In genomic region chr2:20936609-20937221, GRCm38 (mm10) we compare ENCODE assay signal across 14 mouse cellular contexts. TPM values are rescaled to one million over a fixed set of nuclear protein-coding genes. Genes with fewer than 3 reads are reported as not detected.
DNase-seq lines count a peak whose midpoint lies in the region; ATAC-seq lines count a peak whose summit lies in the region.
"Had no signal": no experiment of that assay in that cellular context is flagged by ENCODE, and none has a peak within 500 bp of the region (broad histone marks: within the 10 kb centered on the region; RNA-seq: fewer than 3 reads in every experiment).

No protein-coding gene starts in this region.

- no peak for DNase-seq in heart, postnatal 14 days
- DNase-seq in lung, postnatal 4 days: no peak
- DNase-seq in limb, embryonic 10.5 days (ENCODE audit: low spot score): no peak
- DNase-seq in cerebellum, postnatal 25 days: no peak
- no peak for DNase-seq in ovary, postnatal 10 days (ENCODE audit: low spot score)
- DNase-seq: adrenal gland, postnatal 10 days; thymus, postnatal 25 days had no signal

- intact Hi-C loops in heart, postnatal 14 days (cut with DNase I): no loop called here

- no peak for ATAC-seq in heart, embryonic 15.5 days (replicated peaks; ENCODE audit: insufficient number of reproducible peaks, insufficient read depth, low FRiP score, low read depth)
- peak; percentile 36; the same call in 1 of the 2 replicates for ATAC-seq in lung, embryonic 15.5 days (ENCODE audit: borderline replicate concordance, extremely low read depth, low FRiP score, low TSS enrichment)
- ATAC-seq: CD4-positive, CD25-positive, alpha-beta regulatory T cell, adult 4 months; midbrain, embryonic 16.5 days had no signal

- no peaks in the 10 kb centered on the region for H3K9me3 ChIP-seq in heart, embryonic 15.5 days (replicated peaks)
- no peaks in the 10 kb centered on the region for H3K9me3 ChIP-seq in lung, embryonic 15.5 days
- no peaks in the 10 kb centered on the region for H3K9me3 ChIP-seq in limb, embryonic 10.5 days (replicated peaks)
- H3K9me3 ChIP-seq: neural tube, embryonic 13.5 days had no signal

- peak overlapping the region; percentile 85 for H3K27ac ChIP-seq in heart, embryonic 15.5 days
- H3K27ac ChIP-seq in lung, embryonic 15.5 days: peak overlapping the region; percentile 45; the same call in 1 of the 2 replicates
- H3K27ac ChIP-seq in limb, embryonic 10.5 days: peak overlapping the region; percentile 42; the same call in 1 of the 2 replicates
- H3K27ac ChIP-seq: macrophage; neural tube, embryonic 13.5 days had no signal

- no peaks in the 10 kb centered on the region for H3K36me3 ChIP-seq in heart, embryonic 15.5 days
- H3K36me3 ChIP-seq in lung, embryonic 15.5 days: no peaks in the 10 kb centered on the region
- H3K36me3 ChIP-seq in limb, embryonic 10.5 days: no peaks in the 10 kb centered on the region
- H3K36me3 ChIP-seq: neural tube, embryonic 13.5 days had no signal

- H3K4me3 ChIP-seq in heart, embryonic 15.5 days: no peak overlapping the region
- no peak overlapping the region for H3K4me3 ChIP-seq in lung, embryonic 15.5 days
- no peak overlapping the region for H3K4me3 ChIP-seq in limb, embryonic 10.5 days
- H3K4me3 ChIP-seq: erythroblast, embryonic 14.5 days; neural tube, embryonic 13.5 days had no signal

- 0 out of 2 replicates have a peak overlapping the region, but pooled peaks have one; percentile 20 for H3K4me2 ChIP-seq in heart, embryonic 15.5 days
- no peak overlapping the region for H3K4me2 ChIP-seq in lung, embryonic 15.5 days
- H3K4me2 ChIP-seq: neural tube, embryonic 13.5 days had no signal

- 35% methylated on average over 4 of the region's 4 CpGs for whole genome bisulfite sequencing in heart, embryonic 15.5 days
- WGBS in lung, embryonic 15.5 days: 43% methylated on average over 4 of the region's 4 CpGs
- WGBS in limb, embryonic 10.5 days: 49% methylated on average over 4 of the region's 4 CpGs

- H3K4me1 ChIP-seq in heart, embryonic 15.5 days (replicated peaks): peaks cover 64% of the 10 kb centered on the region
- H3K4me1 ChIP-seq in lung, embryonic 15.5 days: peaks cover 20% of the 10 kb centered on the region
- H3K4me1 ChIP-seq in limb, embryonic 10.5 days: peaks cover 41% of the 10 kb centered on the region

- no peaks in the 10 kb centered on the region for H3K27me3 ChIP-seq in heart, embryonic 15.5 days
- H3K27me3 ChIP-seq in lung, embryonic 15.5 days: no peaks in the 10 kb centered on the region
- H3K27me3 ChIP-seq in limb, embryonic 10.5 days (ENCODE audit: low read depth, poor library complexity, severe bottlenecking): no peaks in the 10 kb centered on the region
- H3K27me3 ChIP-seq: neural tube, embryonic 13.5 days had no signal

- H3K9ac ChIP-seq in heart, embryonic 15.5 days: no peak overlapping the region
- no peak overlapping the region for H3K9ac ChIP-seq in lung, embryonic 15.5 days
- H3K9ac ChIP-seq: neural tube, embryonic 13.5 days had no signal

RNA-seq across cellular contexts. Expression of gene Arhgap21, which starts 32.0 kb away (rescaled TPM):
- polyA plus RNA-seq in heart, embryonic 15.5 days (2015; fragmentation: Nextera tagmentation; extraction: Ambion mirVana): 16.7 and 17.2 TPM in 2 replicates
- 10 to 100 TPM; 84.5 to 91.7 TPM for total RNA-seq in heart, postnatal 14 days (2021)
- polyA plus RNA-seq in lung, embryonic 15.5 days (2015; fragmentation: Nextera tagmentation; extraction: Ambion mirVana): 11.8 and 13.7 TPM in 2 replicates
- polyA plus RNA-seq in limb, embryonic 10.5 days (2016; fragmentation: Nextera tagmentation; extraction: Ambion mirVana): 12.9 and 13.6 TPM in 2 replicates
